Mouse (Mus musculus): Measurements from ENCODE around the gene Ptpro. TPM values are rescaled to one million over a fixed set of nuclear protein-coding genes. Genes with fewer than 3 reads are reported as not detected.
"Not testable (repeated sequence)": the region's sequence is repeated elsewhere in the genome, so short reads cannot be mapped to it uniquely, and the experiment has no call there.

Gene Ptpro
- total RNA-seq, 4 experiments from 2014 or later: 1.5 to 3.4 (median 2.2) TPM

- DNase-seq: no peak
Observed at GRCm38 (mm10) chr6:137456064-137456463, 203.9 kb downstream of the Ptpro start.

GRCm38 (mm10) chr6:137457210-137457609 is 205.1 kb downstream of the Ptpro start:
- no peak for DNase-seq

- no peak for DNase-seq
Observed at GRCm38 (mm10) chr6:137458136-137458535, 206.0 kb downstream of the Ptpro start.

- DNase-seq: no peak
Observed at GRCm38 (mm10) chr6:137463771-137464170, 211.7 kb downstream of the Ptpro start.

- peak; percentile 41 for DNase-seq
Observed at GRCm38 (mm10) chr6:137465253-137465652, 213.1 kb downstream of the Ptpro start.

- no peak for DNase-seq
Observed at GRCm38 (mm10) chr6:137466256-137466655, 214.1 kb downstream of the Ptpro start.

- DNase-seq: no peak
Observed at GRCm38 (mm10) chr6:137467696-137468095, 215.6 kb downstream of the Ptpro start.

GRCm38 (mm10) chr6:137469541-137469940 is 217.4 kb downstream of the Ptpro start:
- no peak for DNase-seq

- DNase-seq: peak; percentile 71
Observed at GRCm38 (mm10) chr6:137470901-137471598, 218.9 kb downstream of the Ptpro start.

GRCm38 (mm10) chr6:137472129-137472528 is 220.0 kb downstream of the Ptpro start:
- DNase-seq: no peak

GRCm38 (mm10) chr6:137473433-137473832 is 221.3 kb downstream of the Ptpro start:
- DNase-seq: no peak

GRCm38 (mm10) chr6:137475695-137476094 is 223.6 kb downstream of the Ptpro start:
- not testable (repeated sequence) for DNase-seq

- DNase-seq: no peak
Observed at GRCm38 (mm10) chr6:137482891-137483290, 230.8 kb downstream of the Ptpro start.

- DNase-seq: no peak
Observed at GRCm38 (mm10) chr6:137487443-137487842, 235.3 kb downstream of the Ptpro start.

- DNase-seq: no peak
Observed at GRCm38 (mm10) chr6:137490115-137490514, 238.0 kb downstream of the Ptpro start.

GRCm38 (mm10) chr6:137491659-137492058 is 239.5 kb downstream of the Ptpro start:
- DNase-seq: no peak

- DNase-seq: no peak
Observed at GRCm38 (mm10) chr6:137492582-137492981, 240.5 kb downstream of the Ptpro start.

GRCm38 (mm10) chr6:137493211-137494135 is 241.4 kb downstream of the Ptpro start:
- no peak for DNase-seq

GRCm38 (mm10) chr6:137494136-137494475 is 242.0 kb downstream of the Ptpro start:
- DNase-seq: no peak

- DNase-seq: no peak
Observed at GRCm38 (mm10) chr6:137494801-137495200, 242.7 kb downstream of the Ptpro start.

- no peak for DNase-seq
Observed at GRCm38 (mm10) chr6:137495233-137495632, 243.1 kb downstream of the Ptpro start.

GRCm38 (mm10) chr6:137496562-137496961 is 244.4 kb downstream of the Ptpro start:
- DNase-seq: no peak

GRCm38 (mm10) chr6:137497208-137497835 is 245.2 kb downstream of the Ptpro start:
- no peak for DNase-seq

All from adrenal gland, adult 8-10 months (tissue).